Mouse (Mus musculus) liver, embryonic 14.5 days (tissue): ENCODE measurements around the gene Mbd6. TPM values are rescaled to one million over a fixed set of nuclear protein-coding genes. Genes with fewer than 3 reads are reported as not detected.

ENCODE experiments used
- ATAC-seq: fragments of 200-750 bp; cut with Nextera tagmentation; 2 replicates; pipeline ENCODE4 v1.8.0; 2017; ENCODE audit warnings: moderate number of reproducible peaks, mild to moderate bottlenecking, moderate library complexity; ENCODE audit not compliant: insufficient read depth
- DNase-seq, 3 experiments: peaks; one replicate each; pipeline ENCODE4 v3.0.0-alpha.2; 2012 to 2013; ENCODE audit warnings: low read depth in 3 of 3, low spot score in 3 of 3
- H3K27ac ChIP-seq: fragments of 300-500 bp; sonication (generic); 2 replicates; pipeline ENCODE4 v1.5.1; 2014; ENCODE audit warnings: moderate library complexity, mild to moderate bottlenecking, control low read depth, inconsistent platforms
- H3K27me3 ChIP-seq: fragments of 300-500 bp; sonication (generic); 2 replicates; pipeline ENCODE4 v1.6.1; 2014; ENCODE audit warnings: mild to moderate bottlenecking, low read length, moderate library complexity; ENCODE audit not compliant: control insufficient read depth, insufficient read depth
- H3K36me3 ChIP-seq: fragments of 300-500 bp; sonication (generic); replicated peaks from 2 replicates; pipeline ENCODE4 v1.6.1; 2014; ENCODE audit warnings: low read depth; ENCODE audit not compliant: control insufficient read depth, insufficient read depth
- H3K4me1 ChIP-seq, 2 experiments: fragments of 200-500 bp in 1 of 2; fragments of 300-500 bp in 1 of 2; sonication (generic) in 1 of 2; replicated peaks; 2 replicates each; pipeline ENCODE4 v1.6.1; 2012 to 2014; ENCODE audit warnings: antibody characterized with exemption in 1 of 2, inconsistent platforms in 1 of 2, low read length in 1 of 2; ENCODE audit not compliant: control insufficient read depth in 2 of 2, insufficient read depth in 2 of 2
- H3K4me2 ChIP-seq: fragments of 300-500 bp; sonication (generic); 2 replicates; pipeline ENCODE4 v1.6.1; 2014; ENCODE audit warnings: low read depth, mild to moderate bottlenecking, control low read depth, moderate library complexity
- H3K4me3 ChIP-seq, 2 experiments: fragments of 200-500 bp in 1 of 2; fragments of 300-500 bp in 1 of 2; sonication (generic) in 1 of 2; 2 replicates each; pipeline ENCODE4 v1.5.1; 2012 to 2014; ENCODE audit warnings: low read depth in 2 of 2, low read length in 2 of 2, mild to moderate bottlenecking in 2 of 2, control low read depth in 1 of 2, inconsistent platforms in 1 of 2, moderate library complexity in 1 of 2; ENCODE audit not compliant: insufficient read depth in 1 of 2
- H3K9ac ChIP-seq: fragments of 300-500 bp; sonication (generic); replicated peaks from 2 replicates; pipeline ENCODE4 v1.6.1; 2014; ENCODE audit warnings: mild to moderate bottlenecking, control low read depth, moderate library complexity
- H3K9me3 ChIP-seq: fragments of 300-500 bp; sonication (generic); 2 replicates; pipeline ENCODE4 v1.6.1; 2016; ENCODE audit warnings: low read length, mixed read lengths; ENCODE audit not compliant: control insufficient read depth
- CTCF ChIP-seq: IDR thresholded peaks from 2 replicates; pipeline ENCODE4 v1.5.1; 2016; ENCODE audit warnings: antibody characterized with exemption, low read depth, control low read depth
- EP300 ChIP-seq: IDR thresholded peaks from 2 replicates; pipeline ENCODE4 v1.6.1; 2016; ENCODE audit warnings: antibody characterized with exemption, low read depth
- WGBS: fragments of 180-500 bp; shearing (Covaris S2); extraction: QIAGEN DNeasy Blood & Tissue Kit; methylation state at CpG from one replicate; pipeline ENCODE4 v1.1.7; 2014; ENCODE audit not compliant: insufficient replicate concordance; 5-methylcytosine and 5-hydroxymethylcytosine counted together
- polyA plus RNA-seq, 2 experiments: library from polyadenylated mRNA; depleted of rRNA in 1 of 2; stranded (reverse) in 1 of 2; unstranded in 1 of 2; fragments of >200 nt; fragmentation: Nextera tagmentation in 1 of 2; extraction: Ambion mirVana in 1 of 2; gene quantifications; 2 replicates each; pipeline versions ENCODE4 v1.2.1 to v1.2.3; 2012 to 2014

Mbd6 gene
- polyA plus RNA-seq, 2 experiments, result 5.6 to 11.0 TPM

DNA sequence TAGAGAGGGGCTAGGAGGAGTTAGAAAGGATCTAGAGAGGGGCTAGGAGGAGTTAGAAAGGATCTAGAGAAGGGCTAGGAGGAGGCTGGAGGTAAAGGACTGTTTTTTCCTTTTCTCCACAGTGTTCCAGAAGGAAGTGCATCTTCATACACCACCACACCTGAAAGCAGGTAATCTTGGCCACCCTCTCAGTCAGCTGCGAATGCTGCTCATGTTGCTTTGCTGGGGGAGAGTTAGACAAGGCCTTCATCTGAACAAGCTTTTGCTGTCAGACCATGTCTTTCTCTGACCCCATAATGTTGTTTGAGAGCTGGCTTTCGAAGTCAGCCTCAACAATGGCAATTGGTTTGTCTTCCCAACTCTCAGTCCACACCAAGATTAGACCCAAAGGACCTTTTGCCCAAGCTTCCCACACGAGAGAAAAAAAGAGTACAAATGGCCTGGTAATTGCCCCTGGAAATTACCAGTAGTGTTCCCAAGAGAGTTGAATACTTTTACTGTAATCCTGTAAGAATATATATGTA lies 4.8 kb upstream of the Mbd6 start:
- ATAC-seq, result no peak
- H3K4me2 ChIP-seq, result peak overlapping the region; percentile 99
- peak overlapping the region; percentile 98 for H3K27ac ChIP-seq

DNA sequence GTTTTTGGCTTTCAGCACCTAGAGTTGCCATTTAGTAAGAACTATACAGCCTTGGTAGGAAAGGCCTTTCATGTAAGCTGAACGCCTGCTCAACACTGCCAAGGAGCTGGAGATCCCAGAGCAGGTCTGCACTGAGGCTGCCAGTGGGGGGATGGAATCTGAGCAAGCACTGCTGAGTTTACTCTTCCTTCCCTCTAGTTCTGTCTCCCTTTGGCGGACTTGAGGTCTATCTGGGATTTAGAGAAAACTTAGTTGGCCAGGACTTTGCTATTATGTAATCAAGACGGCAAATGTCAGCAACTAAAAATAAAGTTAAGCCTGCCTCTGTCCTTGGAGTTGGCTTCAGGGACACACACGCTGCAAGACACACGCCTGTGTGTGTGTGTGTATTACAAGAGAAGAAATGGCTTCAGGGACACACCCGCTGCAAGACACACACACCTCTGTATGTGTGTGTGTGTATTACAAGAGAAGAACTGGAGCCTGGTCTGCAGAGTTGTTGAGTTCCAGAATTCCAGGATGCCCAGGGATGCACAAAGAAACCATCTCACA lies 4.2 kb upstream of the Mbd6 start:
- Histone ChIP-seq H3K4me1 (peaks cover 19 to 23% of the 10 kb centered on the region in 2 experiments), H3K36me3 (peaks cover 59% of the 10 kb centered on the region), H3K9me3 (no peaks in the 10 kb centered on the region), H3K4me3 (peak overlapping the region; percentile 35 to 78; a peak in 3 of 4 replicates), H3K27ac (peak overlapping the region; percentile 98), H3K9ac (peak overlapping the region; percentile 94), H3K4me2 (peak overlapping the region; percentile 99), H3K27me3 (no peaks in the 10 kb centered on the region)
- TF ChIP-seq CTCF, result no peak
- no peak for TF ChIP-seq EP300
- WGBS, result 71% methylated on average over 6 of the region's 6 CpGs
- DNase-seq (no peak), ATAC-seq (no peak)

More for the DNA sequence above, 4.8 kb upstream of the Mbd6 start:
- Histone ChIP-seq H3K4me1 (peaks cover 19 to 23% of the 10 kb centered on the region in 2 experiments), H3K9ac (peak overlapping the region; percentile 94), H3K9me3 (no peaks in the 10 kb centered on the region), H3K4me3 (peak overlapping the region in 1 of 2 experiments; percentile 78; a peak in 2 of 4 replicates), H3K36me3 (peaks cover 60% of the 10 kb centered on the region), H3K27me3 (no peaks in the 10 kb centered on the region)
- no peak for DNase-seq
- TF ChIP-seq EP300 (no peak), CTCF (no peak)
- WGBS, result 76% methylated on average over 3 of the region's 3 CpGs

DNA sequence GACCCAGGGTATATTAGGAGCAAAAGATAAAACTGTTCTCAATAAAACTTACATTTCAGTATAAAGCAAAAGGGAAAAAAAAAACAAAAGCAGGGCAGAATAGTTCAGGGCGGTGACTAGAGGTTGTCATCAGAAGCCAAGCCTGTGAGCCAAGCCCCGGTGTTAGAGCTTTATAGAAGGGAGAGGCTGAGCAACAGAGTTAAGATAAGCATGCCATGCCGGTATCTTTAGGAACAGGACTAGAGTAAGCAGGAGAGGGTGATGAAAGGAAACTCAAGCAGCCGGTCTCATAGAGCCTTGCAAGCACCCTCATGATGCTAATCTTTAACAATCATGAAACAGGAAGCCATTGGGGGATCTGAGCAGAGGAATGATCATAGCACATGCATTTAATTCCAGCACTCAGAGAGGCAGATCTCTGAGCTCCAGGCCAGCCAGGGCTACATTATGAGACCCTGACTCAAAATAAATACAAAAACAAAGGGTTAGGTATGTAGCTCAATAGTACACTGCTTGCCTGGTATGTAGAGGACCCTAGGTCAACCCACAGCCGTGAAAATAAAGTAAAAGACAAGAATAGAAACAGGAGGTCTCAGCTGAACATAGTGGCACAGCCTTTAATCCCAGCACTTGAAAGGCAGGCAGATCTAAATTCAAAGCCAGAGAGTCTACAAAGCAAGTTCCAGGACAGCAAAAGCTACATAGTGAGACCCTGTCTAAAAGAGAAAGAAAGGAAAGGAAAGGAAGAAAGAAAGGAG lies 3.2 kb upstream of the Mbd6 start:
- Histone ChIP-seq H3K4me3 (peak overlapping the region; percentile 78 to 91), H3K9me3 (no peaks in the 10 kb centered on the region), H3K4me2 (peak overlapping the region; percentile 99), H3K9ac (peak overlapping the region; percentile 94), H3K4me1 (peaks cover 19 to 32% of the 10 kb centered on the region in 2 experiments), H3K27ac (peak overlapping the region; percentile 98), H3K36me3 (peaks cover 49% of the 10 kb centered on the region), H3K27me3 (no peaks in the 10 kb centered on the region)
- 5% methylated on average over 5 of the region's 5 CpGs for WGBS
- DNase-seq (peak; percentile 81 to 84 (median 83)), ATAC-seq (peak; percentile 39)
- TF ChIP-seq EP300, result peak; percentile 79
- no peak for TF ChIP-seq CTCF

DNA sequence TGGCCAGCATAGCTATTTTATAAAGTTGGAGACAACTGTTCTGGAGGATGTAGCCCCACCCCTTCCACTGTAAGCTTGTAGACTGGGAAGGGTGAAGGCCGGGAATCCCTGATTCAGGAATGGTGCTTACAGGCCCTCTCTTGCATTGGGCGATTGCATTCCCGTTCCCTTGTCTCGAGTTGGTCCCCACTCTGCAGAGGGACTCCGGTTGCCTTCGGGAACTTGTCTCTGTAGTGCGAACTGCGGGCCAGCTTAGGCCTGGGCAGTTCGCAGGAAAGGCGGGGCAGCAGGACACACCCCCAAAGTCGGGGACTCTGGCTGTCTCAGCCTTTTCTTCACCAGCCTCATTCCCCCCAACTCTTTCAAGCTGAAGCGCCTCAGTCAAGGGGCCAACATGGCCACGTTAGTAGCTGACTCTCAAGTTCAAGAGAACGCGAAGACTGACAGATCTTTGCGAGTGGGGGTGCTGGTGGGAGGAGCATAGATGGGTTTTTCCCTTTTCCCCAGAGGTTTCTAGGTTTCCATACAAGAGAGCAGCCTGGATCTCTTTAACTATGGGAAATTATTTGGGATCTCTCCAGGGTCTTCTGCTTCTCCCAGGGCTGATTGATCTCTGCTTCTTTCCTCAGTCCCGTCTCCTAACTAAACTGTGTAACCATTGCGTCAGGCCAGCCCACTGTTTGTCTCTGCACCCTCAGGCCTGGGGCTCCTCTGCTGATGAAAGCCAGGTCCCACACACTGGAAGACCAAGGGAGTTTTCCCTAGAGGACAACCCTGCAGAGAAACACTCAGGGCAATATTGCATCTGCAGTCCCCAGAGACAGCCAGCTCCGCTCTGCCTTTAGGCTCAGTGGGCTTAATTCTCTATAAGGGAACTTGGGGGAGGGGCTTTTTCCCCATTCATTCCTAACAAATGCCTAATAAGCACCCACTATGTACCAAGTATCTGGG lies 2.4 kb upstream of the Mbd6 start:
- H3K27me3 ChIP-seq, result no peaks in the 10 kb centered on the region
- peaks cover 47% of the 10 kb centered on the region for H3K36me3 ChIP-seq
- DNase-seq (peak in 1 of 3 experiments; percentile 68), ATAC-seq (peak; percentile 42)
- peak overlapping the region; percentile 94 for H3K9ac ChIP-seq
- H3K4me2 ChIP-seq, result peak overlapping the region; percentile 99
- TF ChIP-seq EP300, result no peak
- TF ChIP-seq CTCF, result 0 out of 2 replicates have a peak, but pooled peaks have one; percentile 1
- peaks cover 19 to 37% of the 10 kb centered on the region in 2 experiments for H3K4me1 ChIP-seq
- no peaks in the 10 kb centered on the region for H3K9me3 ChIP-seq
- peak overlapping the region; percentile 98 for H3K27ac ChIP-seq
- H3K4me3 ChIP-seq, result peak overlapping the region; percentile 78 to 91
- 2% methylated on average over 19 of the region's 19 CpGs for WGBS
